Mouse (Mus musculus) ovary, postnatal 36 days (tissue): Measurements from ENCODE around the gene Fam181b.

ENCODE experiments used
- DNase-seq: peaks from one replicate; pipeline ENCODE4 v3.0.0; 2022; ENCODE audit warnings: low spot score, mixed read lengths

Fam181b gene

GRCm38 (mm10) chr7:93079785-93080730, at the start of gene Fam181b:
Gene Fam181b, plus strand, starts transcription at chr7:93079865.
- DNase-seq, result peak; percentile 79

- no peak for DNase-seq
Observed at GRCm38 (mm10) chr7:93037763-93038471, 41.7 kb upstream of the Fam181b start.

- peak; percentile 8 for DNase-seq
Observed at GRCm38 (mm10) chr7:93038472-93038828, 41.2 kb upstream of the Fam181b start.

- no peak for DNase-seq
Observed at GRCm38 (mm10) chr7:93039542-93039941, 40.1 kb upstream of the Fam181b start.

- DNase-seq, result no peak
Observed at GRCm38 (mm10) chr7:93044359-93044758, 35.3 kb upstream of the Fam181b start.

- DNase-seq, result no peak
Observed at GRCm38 (mm10) chr7:93044788-93045187, 34.9 kb upstream of the Fam181b start.

- no peak for DNase-seq
Observed at GRCm38 (mm10) chr7:93060831-93061230, 18.8 kb upstream of the Fam181b start.

GRCm38 (mm10) chr7:93061747-93062146, 17.9 kb upstream of the Fam181b start:
- DNase-seq, result no peak

- no peak for DNase-seq
Observed at GRCm38 (mm10) chr7:93062189-93062588, 17.5 kb upstream of the Fam181b start.

GRCm38 (mm10) chr7:93067464-93068015, 12.1 kb upstream of the Fam181b start:
- DNase-seq, result no peak

GRCm38 (mm10) chr7:93076435-93076960, 3.2 kb upstream of the Fam181b start:
- no peak for DNase-seq

GRCm38 (mm10) chr7:93079420-93079784, 263 bp upstream of the Fam181b start:
- DNase-seq, result no peak

GRCm38 (mm10) chr7:93080731-93081430, 1.2 kb downstream of the Fam181b start:
- peak; percentile 19 for DNase-seq

GRCm38 (mm10) chr7:93093371-93094058, 13.8 kb downstream of the Fam181b start:
- DNase-seq, result peak; percentile 50

- DNase-seq, result peak; percentile 27
Observed at GRCm38 (mm10) chr7:93095511-93095910, 15.8 kb downstream of the Fam181b start.

GRCm38 (mm10) chr7:93104776-93105340, 25.2 kb downstream of the Fam181b start:
- DNase-seq, result no peak

GRCm38 (mm10) chr7:93110370-93110965, 30.8 kb downstream of the Fam181b start:
- DNase-seq, result no peak

GRCm38 (mm10) chr7:93111056-93111455, 31.4 kb downstream of the Fam181b start:
- no peak for DNase-seq

GRCm38 (mm10) chr7:93117561-93117960, 37.9 kb downstream of the Fam181b start:
- DNase-seq, result no peak

GRCm38 (mm10) chr7:93123936-93124335, 44.3 kb downstream of the Fam181b start:
- DNase-seq, result no peak
